12 mouse cellular contexts compared by ENCODE assay signal in the genomic region with DNA sequence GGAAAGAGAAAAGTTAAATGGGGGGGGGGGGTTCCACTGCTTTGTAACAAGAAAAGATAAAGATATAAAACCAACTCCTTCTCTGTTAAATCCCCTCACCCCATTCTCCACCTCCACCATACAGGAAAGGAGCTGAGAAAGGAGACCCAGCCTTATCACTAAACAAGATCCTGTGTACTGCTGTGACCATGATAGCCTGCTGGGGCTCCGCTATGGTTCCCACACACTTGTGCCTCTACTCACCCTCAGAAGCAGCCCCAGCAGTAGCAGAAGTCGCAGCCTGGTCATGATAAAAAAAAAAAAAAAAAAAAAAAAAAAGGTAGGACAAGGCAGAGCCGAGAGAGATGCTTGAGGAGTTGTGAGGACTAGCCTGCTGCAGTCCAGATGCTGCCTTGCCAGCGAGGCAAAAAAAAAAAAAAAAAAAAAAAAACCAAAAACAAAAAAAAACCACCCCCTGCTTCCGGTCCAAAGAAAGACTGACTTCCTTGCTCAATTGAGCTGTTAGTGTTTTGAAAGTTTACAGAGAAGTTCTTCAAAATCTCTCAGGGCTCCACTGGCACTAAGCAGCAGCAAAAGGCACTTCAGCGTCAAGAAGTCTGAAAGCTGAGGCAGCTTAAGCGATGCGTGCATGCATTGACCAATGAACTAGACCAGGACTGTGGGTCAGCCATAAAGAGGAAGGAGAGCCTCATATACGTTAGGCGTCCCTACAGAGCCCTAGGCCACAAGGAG. TPM values are rescaled to one million over a fixed set of nuclear protein-coding genes. Genes with fewer than 3 reads are reported as not detected.
DNase-seq lines count a peak whose midpoint lies in the region; ATAC-seq and TF ChIP-seq lines count a peak whose summit lies in the region.
"Had no signal": no experiment of that assay in that cellular context is flagged by ENCODE, and none has a peak within 500 bp of the region (broad histone marks: within the 10 kb centered on the region; RNA-seq: fewer than 3 reads in every experiment).

No protein-coding gene starts in this region.

- in situ Hi-C loops in CH12.LX (cut with MboI; ENCODE audit: low pct_ligation_motif_present, low pct_unique_long_range_greater_than_20kb, low sequenced_read_pairs): no loop called here

- H3K9me3 ChIP-seq in CH12.LX (replicated peaks; ENCODE audit: low read length): peaks cover 4% of the 10 kb centered on the region
- no peaks in the 10 kb centered on the region for H3K9me3 ChIP-seq in liver, embryonic 12.5 days (replicated peaks)
- H3K9me3 ChIP-seq: hindbrain, embryonic 13.5 days; limb, embryonic 10.5 days; midbrain, embryonic 12.5 days had no signal

- TF ChIP-seq EP300 in CH12.LX (IDR thresholded peaks at IDR 0.05; ENCODE audit: low read length): peak; percentile 35; the same call in 1 of the 2 replicates

- peak overlapping the region; percentile 10; the same call in 1 of the 2 replicates for H3K27ac ChIP-seq in CH12.LX (ENCODE audit: insufficient read depth, low read depth)
- H3K27ac ChIP-seq in liver, embryonic 12.5 days: 0 out of 2 replicates have a peak overlapping the region, but pooled peaks have one; percentile 30
- H3K27ac ChIP-seq: hindbrain, embryonic 13.5 days; limb, embryonic 10.5 days; midbrain, embryonic 12.5 days had no signal

- TF ChIP-seq POLR2A in CH12.LX (IDR thresholded peaks at IDR 0.05; ENCODE audit: low read depth, low read length): no peak; the same call in 1 of the 2 replicates

- peak overlapping the region; percentile 44 to 65 (median 55) for H3K4me3 ChIP-seq in CH12.LX (replicated peaks in 1 of 3; ENCODE audit: low read depth in 2 of 3, low read length in 2 of 3, poor library complexity in 1 of 3)
- H3K4me3 ChIP-seq in liver, embryonic 12.5 days: no peak overlapping the region
- H3K4me3 ChIP-seq: hindbrain, embryonic 13.5 days; limb, embryonic 10.5 days; midbrain, embryonic 12.5 days had no signal

- no peak for ATAC-seq in liver, embryonic 12.5 days

- H3K4me2 ChIP-seq in CH12.LX (ENCODE audit: insufficient read depth, low read depth, poor library complexity, severe bottlenecking): peak overlapping the region; percentile 80
- peak overlapping the region; percentile 12; the same call in 1 of the 2 replicates for H3K4me2 ChIP-seq in liver, embryonic 12.5 days
- H3K4me2 ChIP-seq: hindbrain, embryonic 13.5 days; midbrain, embryonic 12.5 days had no signal

- H3K36me3 ChIP-seq in CH12.LX (replicated peaks in 1 of 2; ENCODE audit: control insufficient read depth in 1 of 2, insufficient read depth in 1 of 2, low read length in 1 of 2): no peaks in the 10 kb centered on the region
- H3K36me3 ChIP-seq in liver, embryonic 12.5 days: no peaks in the 10 kb centered on the region
- H3K36me3 ChIP-seq: hindbrain, embryonic 13.5 days; limb, embryonic 10.5 days; midbrain, embryonic 12.5 days had no signal

- peaks cover 1% of the 10 kb centered on the region for H3K27me3 ChIP-seq in CH12.LX (replicated peaks)
- peaks cover 2% of the 10 kb centered on the region; the same call in 1 of the 2 replicates for H3K27me3 ChIP-seq in liver, embryonic 12.5 days (replicated peaks)
- H3K27me3 ChIP-seq: hindbrain, embryonic 13.5 days; midbrain, embryonic 12.5 days had no signal

- no peaks in the 10 kb centered on the region for H3K79me2 ChIP-seq in CH12.LX (replicated peaks; ENCODE audit: control insufficient read depth, extremely low read depth, insufficient read depth, poor library complexity, severe bottlenecking)

- no peak for TF ChIP-seq RAD21 in CH12.LX (IDR thresholded peaks at IDR 0.05; ENCODE audit: low read depth, low read length)

- intact Hi-C loops in heart, postnatal 36 days (cut with DNase I): no loop called here
- intact Hi-C loops in left cerebral cortex, postnatal 10 days (cut with DNase I): loop anchor here (5.0 kb wide), 1 partner anchor 35 kb away; no protein-coding TSS in a partner anchor
- intact Hi-C loops in gastrocnemius, postnatal 14 days (cut with DNase I; ENCODE audit: low total_unique reads): no loop called here

- H3K9ac ChIP-seq in CH12.LX (ENCODE audit: insufficient read depth, low read depth): peak overlapping the region; percentile 41
- H3K9ac ChIP-seq in liver, embryonic 12.5 days: no peak overlapping the region
- H3K9ac ChIP-seq: hindbrain, embryonic 13.5 days; midbrain, embryonic 12.5 days had no signal

- dilution Hi-C loops in CH12.LX (cut with MboI; ENCODE audit: extremely low pct_ligation_motif_present, extremely low pct_unique_long_range_greater_than_20kb, low sequenced_read_pairs): no loop called here

- WGBS in liver, embryonic 12.5 days (ENCODE audit: insufficient replicate concordance): 26% methylated on average over 10 of the region's 10 CpGs

- peak; percentile 12 to 18 for DNase-seq in heart, postnatal 36 days
- DNase-seq in heart, postnatal 4 days: no peak
- DNase-seq in CH12.LX (ENCODE audit: extremely low read depth): no peak
- peak; percentile 22 to 38 for DNase-seq in spleen, postnatal 36 days (ENCODE audit: low spot score in 2 of 2)
- DNase-seq in left cerebral cortex, postnatal 10 days (ENCODE audit: extremely low spot score in 1 of 2, low spot score in 2 of 2): no peak
- no peak for DNase-seq in gastrocnemius, postnatal 14 days
- no peak for DNase-seq in right cerebral cortex, postnatal 4 days

- no peak for TF ChIP-seq CTCF in CH12.LX (conservative IDR thresholded peaks at IDR 0.05 in 1 of 2, IDR thresholded peaks at IDR 0.05 in 1 of 2; ENCODE audit: low read depth in 2 of 2, low read length in 2 of 2)

- H3K4me1 ChIP-seq in CH12.LX (ENCODE audit: control insufficient read depth in 1 of 2, insufficient read depth in 2 of 2): peaks cover 3 to 26% of the 10 kb centered on the region in 2 experiments; a peak in 3 of 4 replicates
- H3K4me1 ChIP-seq in liver, embryonic 12.5 days: no peaks in the 10 kb centered on the region
- H3K4me1 ChIP-seq: hindbrain, embryonic 13.5 days; limb, embryonic 10.5 days; midbrain, embryonic 12.5 days had no signal

TF ChIP-seq in CH12.LX, 34 proteins besides CTCF, POLR2A, EP300 and RAD21 (continues in another document):
- TF ChIP-seq SIN3A (IDR thresholded peaks at IDR 0.05; ENCODE audit: low read length): peak; percentile 62
- TF ChIP-seq TBP (conservative IDR thresholded peaks at IDR 0.05; ENCODE audit: low read depth, low read length): 0 out of 2 replicates have a peak, but pooled peaks have one; percentile 55
- peak; percentile 32; the same call in 1 of the 2 replicates for TF ChIP-seq ZKSCAN1 (IDR thresholded peaks at IDR 0.05; ENCODE audit: borderline replicate concordance, low read depth, low read length)
- no peak for TF ChIP-seq ZC3H11A (IDR thresholded peaks at IDR 0.05; ENCODE audit: low read depth, low read length)
- TF ChIP-seq CHD2 (IDR thresholded peaks at IDR 0.05; ENCODE audit: low read length): 0 out of 2 replicates have a peak, but pooled peaks have one; percentile 29
- TF ChIP-seq MAFK (IDR thresholded peaks at IDR 0.05; ENCODE audit: insufficient replicate concordance, low read length): peak; percentile 40; the same call in 1 of the 2 replicates
- peak; percentile 70 for TF ChIP-seq ELF1 (IDR thresholded peaks at IDR 0.05; ENCODE audit: low read depth, low read length)
- TF ChIP-seq MAZ (IDR thresholded peaks at IDR 0.05; ENCODE audit: low read depth, low read length): no peak
- peak; percentile 99 for TF ChIP-seq ZNF384 (IDR thresholded peaks at IDR 0.05; ENCODE audit: low read depth, low read length)
- TF ChIP-seq TCF12 (IDR thresholded peaks at IDR 0.05; ENCODE audit: low read depth, low read length): 0 out of 2 replicates have a peak, but pooled peaks have one; percentile 32
- TF ChIP-seq PAX5 (IDR thresholded peaks at IDR 0.05; ENCODE audit: low read length): no peak
- 0 out of 2 replicates have a peak, but pooled peaks have one; percentile 28 for TF ChIP-seq ETS1 (conservative IDR thresholded peaks at IDR 0.05; ENCODE audit: low read depth, low read length)
- TF ChIP-seq ZMIZ1 (IDR thresholded peaks at IDR 0.05; ENCODE audit: low read depth, low read length): 0 out of 2 replicates have a peak, but pooled peaks have one; percentile 49
- TF ChIP-seq BHLHE40 (IDR thresholded peaks at IDR 0.05; ENCODE audit: low read depth, low read length): no peak

RNA-seq across cellular contexts. Expression of gene Tnfrsf26, which starts 0.8 kb away (rescaled TPM):
- total RNA-seq in heart, postnatal 36 days (2021): under 1 TPM; 0.44 to 0.81 TPM
- total RNA-seq in heart, postnatal 4 days (2021): 1 to 10 TPM; 1.0 to 1.4 TPM
- 7.5 and 8.3 TPM in 2 replicates for total RNA-seq in CH12.LX (2012; rRNA removed)
- 8.3 and 10.6 TPM in 2 replicates for total RNA-seq in CH12.LX (2014; rRNA removed)
- 5.4 and 5.7 TPM in 2 replicates for polyA plus RNA-seq in CH12.LX (2012; ENCODE audit: insufficient read length, low read depth)
- 0.58 and 0.61 TPM in 2 replicates for polyA plus RNA-seq in liver, embryonic 12.5 days (2016; fragmentation: Nextera tagmentation; extraction: Ambion mirVana)
- total RNA-seq in left cerebral cortex, postnatal 10 days (2021): under 1 TPM in 1 of 2 experiments, not detected in 1; 0.18 TPM
- total RNA-seq in gastrocnemius, postnatal 14 days (2021): under 1 TPM; 0.31 to 0.44 TPM

RNA-seq across cellular contexts. Expression of gene Tnfrsf22, which starts 21.7 kb away (rescaled TPM):
- total RNA-seq in heart, postnatal 36 days (2021): 1 to 10 TPM; 1.5 to 2.3 TPM
- total RNA-seq in heart, postnatal 4 days (2021): 1 to 10 TPM; 3.6 to 5.0 TPM
- 3.8 and 3.9 TPM in 2 replicates for total RNA-seq in CH12.LX (2012; rRNA removed)
- 1.7 and 5.2 TPM in 2 replicates for total RNA-seq in CH12.LX (2014; rRNA removed)
- polyA plus RNA-seq in CH12.LX (2012; ENCODE audit: insufficient read length, low read depth): 7.6 and 8.7 TPM in 2 replicates
- polyA plus RNA-seq in liver, embryonic 12.5 days (2016; fragmentation: Nextera tagmentation; extraction: Ambion mirVana): 1.3 and 1.5 TPM in 2 replicates
- 1 to 10 TPM; 3.4 to 4.8 TPM for total RNA-seq in left cerebral cortex, postnatal 10 days (2021)
- total RNA-seq in gastrocnemius, postnatal 14 days (2021): 1 to 10 TPM; 1.5 to 3.0 TPM

RNA-seq across cellular contexts. Expression of gene Cars, which starts 27.8 kb away (rescaled TPM):
- total RNA-seq in heart, postnatal 36 days (2021): 10 to 100 TPM; 22.6 to 23.6 TPM
- total RNA-seq in heart, postnatal 4 days (2021): 10 to 100 TPM; 24.5 to 27.1 TPM
- 162 and 222 TPM in 2 replicates for total RNA-seq in CH12.LX (2012; rRNA removed)
- 99.0 and 118 TPM in 2 replicates for total RNA-seq in CH12.LX (2014; rRNA removed)
- 170 and 184 TPM in 2 replicates for polyA plus RNA-seq in CH12.LX (2012; ENCODE audit: insufficient read length, low read depth)
- polyA plus RNA-seq in liver, embryonic 12.5 days (2016; fragmentation: Nextera tagmentation; extraction: Ambion mirVana): 79.5 and 83.4 TPM in 2 replicates
- total RNA-seq in left cerebral cortex, postnatal 10 days (2021): 10 to 100 TPM; 70.0 to 71.0 TPM
- 10 to 100 TPM; 35.9 to 39.4 TPM for total RNA-seq in gastrocnemius, postnatal 14 days (2021)

RNA-seq across cellular contexts. Expression of gene Tnfrsf23, which starts 58.0 kb away (rescaled TPM):
- total RNA-seq in heart, postnatal 36 days (2021): 1 to 10 TPM; 1.4 to 2.0 TPM
- 1 to 10 TPM; 3.4 to 3.6 TPM for total RNA-seq in heart, postnatal 4 days (2021)
- total RNA-seq in CH12.LX (2012; rRNA removed) (0.08 TPM in 1 of 2 replicates, not detected in the other), CH12.LX (2014; rRNA removed) (not detected in 2 replicates)
- 0.60 and 0.71 TPM in 2 replicates for polyA plus RNA-seq in CH12.LX (2012; ENCODE audit: insufficient read length, low read depth)
- polyA plus RNA-seq in liver, embryonic 12.5 days (2016; fragmentation: Nextera tagmentation; extraction: Ambion mirVana): 0.14 and 0.16 TPM in 2 replicates
- 1 to 10 TPM in 1 of 2 experiments, under 1 TPM in 1; 0.53 to 1.2 TPM for total RNA-seq in left cerebral cortex, postnatal 10 days (2021)
- 1 to 10 TPM; 3.2 to 4.0 TPM for total RNA-seq in gastrocnemius, postnatal 14 days (2021)
- polyA plus RNA-seq: forebrain, embryonic 11.5 days had no signal

Comparison
In these comparisons a context has a peak if more than half of its experiments do, and no peak if none do; other contexts are left out.
1. DNase-seq: peak in heart, postnatal 36 days (2 of 2) and spleen, postnatal 36 days (2 of 2); none in heart, postnatal 4 days (single experiment), CH12.LX (single experiment), left cerebral cortex, postnatal 10 days (0 of 2), gastrocnemius, postnatal 14 days (single experiment) and right cerebral cortex, postnatal 4 days (single experiment).